Mouse (Mus musculus): Measurements from ENCODE around the gene Gm37240. TPM values are rescaled to one million over a fixed set of nuclear protein-coding genes. Genes with fewer than 3 reads are reported as not detected.

Gm37240 gene
- polyA plus RNA-seq, 1 experiment from 2014 or later: 10.8 TPM

- in situ Hi-C loops (cut with MboI; ENCODE audit: low pct_unique_long_range_greater_than_20kb): no loop called here
- DNase-seq (ENCODE audit: low read depth, low spot score) (no peak), ATAC-seq (no peak)
- CTCF ChIA-PET: interaction anchor here (1.0 to 2.8 kb wide), 2 partner anchors 9 to 13 kb away, joined by 4 to 8 read pairs; no protein-coding TSS in a partner anchor
- TF ChIP-seq CTCF (IDR thresholded peaks at IDR 0.05): no peak
- POLR2A ChIA-PET: interaction anchor here (0.7 kb wide), 1 partner anchor 60 kb away, joined by 4 read pairs; no protein-coding TSS in a partner anchor
- H3K27me3 ChIP-seq: no peaks in the 10 kb centered on the region
These were observed 1389.6 kb downstream of the Gm37240 start for GRCm38 (mm10) chr3:84497718-84498117.

- ATAC-seq (no peak), DNase-seq (ENCODE audit: low read depth, low spot score) (no peak)
- TF ChIP-seq CTCF (IDR thresholded peaks at IDR 0.05): no peak
- in situ Hi-C loops (cut with MboI; ENCODE audit: low pct_unique_long_range_greater_than_20kb): no loop called here
- no peaks in the 10 kb centered on the region for H3K27me3 ChIP-seq
- ChIA-PET POLR2A (no interaction called here), CTCF (interaction anchor here (1.2 to 4.3 kb wide), 5 partner anchors 10 to 50 kb away, joined by 3 to 18 read pairs (median 3); partner anchors contain the start of gene Fhdc1)
These were observed 1394.7 kb downstream of the Gm37240 start for GRCm38 (mm10) chr3:84492657-84493056.

GRCm38 (mm10) chr3:84492148-84492547 lies 1395.2 kb downstream of the Gm37240 start:
- POLR2A ChIA-PET: no interaction called here
- no peak for DNase-seq (ENCODE audit: low read depth, low spot score)
- CTCF ChIA-PET: interaction anchor here (1.2 to 4.3 kb wide), 4 partner anchors 9 to 51 kb away, joined by 3 to 18 read pairs (median 4); partner anchors contain the start of gene Fhdc1
- no peaks in the 10 kb centered on the region for H3K27me3 ChIP-seq
- in situ Hi-C loops (cut with MboI; ENCODE audit: low pct_unique_long_range_greater_than_20kb): no loop called here
- ATAC-seq: no peak
- no peak for TF ChIP-seq CTCF (IDR thresholded peaks at IDR 0.05)

GRCm38 (mm10) chr3:84488716-84489115 lies 1398.6 kb downstream of the Gm37240 start:
- in situ Hi-C loops (cut with MboI; ENCODE audit: low pct_unique_long_range_greater_than_20kb): loop anchor here (10.0 kb wide), 1 partner anchor 144 kb away; no protein-coding TSS in a partner anchor
- DNase-seq (ENCODE audit: low read depth, low spot score): no peak
- TF ChIP-seq CTCF (IDR thresholded peaks at IDR 0.05): no peak
- CTCF ChIA-PET: interaction anchor here (0.8 to 4.7 kb wide), 7 partner anchors 9 to 175 kb away, joined by 3 to 31 read pairs (median 3); partner anchors contain the start of gene Fhdc1
- POLR2A ChIA-PET: interaction anchor here (0.5 kb wide), 1 partner anchor 113 kb away, joined by 3 read pairs; no protein-coding TSS in a partner anchor
- no peaks in the 10 kb centered on the region for H3K27me3 ChIP-seq
- ATAC-seq: no peak

- no peaks in the 10 kb centered on the region for H3K27me3 ChIP-seq
- ChIA-PET POLR2A (no interaction called here), CTCF (interaction anchor here (1.4 to 4.7 kb wide), 4 partner anchors 21 to 170 kb away, joined by 5 to 31 read pairs (median 6); no protein-coding TSS in a partner anchor)
- in situ Hi-C loops (cut with MboI; ENCODE audit: low pct_unique_long_range_greater_than_20kb): loop anchor here (5.0 to 10.0 kb wide), 2 partner anchors 140 to 168 kb away; no protein-coding TSS in a partner anchor
- DNase-seq (ENCODE audit: low read depth, low spot score) (no peak), ATAC-seq (no peak)
- no peak for TF ChIP-seq CTCF (IDR thresholded peaks at IDR 0.05)
These were observed 1402.4 kb downstream of the Gm37240 start for GRCm38 (mm10) chr3:84484891-84485290.

GRCm38 (mm10) chr3:84484333-84484732 lies 1403.0 kb downstream of the Gm37240 start:
- ChIA-PET CTCF (interaction anchor here (1.4 to 4.7 kb wide), 3 partner anchors 22 to 129 kb away, joined by 5 to 31 read pairs (median 7); no protein-coding TSS in a partner anchor), POLR2A (no interaction called here)
- no peak for TF ChIP-seq CTCF (IDR thresholded peaks at IDR 0.05)
- no peaks in the 10 kb centered on the region for H3K27me3 ChIP-seq
- ATAC-seq (no peak), DNase-seq (ENCODE audit: low read depth, low spot score) (no peak)
- in situ Hi-C loops (cut with MboI; ENCODE audit: low pct_unique_long_range_greater_than_20kb): loop anchor here (5.0 to 10.0 kb wide), 2 partner anchors 140 to 167 kb away; no protein-coding TSS in a partner anchor

DNA sequence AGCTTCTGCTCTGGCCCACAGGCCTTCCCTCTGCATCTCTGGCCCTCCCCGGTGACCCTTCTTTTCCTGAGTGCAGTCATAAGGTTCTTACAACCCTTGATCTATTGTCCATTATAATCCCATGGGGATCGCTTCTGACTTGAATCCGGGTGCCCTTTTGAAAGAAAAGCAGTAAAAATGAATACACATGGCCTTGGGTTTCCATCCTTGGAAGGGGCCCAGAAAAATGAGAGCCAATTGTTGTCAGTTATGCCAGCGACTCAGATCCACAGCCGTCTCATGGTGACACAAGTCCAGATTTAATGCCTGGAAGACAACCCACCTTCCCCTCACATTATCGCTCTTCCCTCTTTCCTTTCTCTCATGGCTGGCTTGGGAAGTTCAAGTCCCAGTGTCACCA lies 1405.2 kb downstream of the Gm37240 start:
- TF ChIP-seq CTCF (IDR thresholded peaks at IDR 0.05): no peak
- no peak for DNase-seq (ENCODE audit: low read depth, low spot score)
- in situ Hi-C loops (cut with MboI; ENCODE audit: low pct_unique_long_range_greater_than_20kb): loop anchor here (5.0 to 10.0 kb wide), 2 partner anchors 137 to 165 kb away; no protein-coding TSS in a partner anchor
- no peaks in the 10 kb centered on the region for H3K27me3 ChIP-seq
- CTCF ChIA-PET: interaction anchor here (1.0 to 1.8 kb wide), 3 partner anchors 11 to 140 kb away, joined by 3 to 5 read pairs (median 3); no protein-coding TSS in a partner anchor
- ATAC-seq: no peak
- POLR2A ChIA-PET: no interaction called here

DNA sequence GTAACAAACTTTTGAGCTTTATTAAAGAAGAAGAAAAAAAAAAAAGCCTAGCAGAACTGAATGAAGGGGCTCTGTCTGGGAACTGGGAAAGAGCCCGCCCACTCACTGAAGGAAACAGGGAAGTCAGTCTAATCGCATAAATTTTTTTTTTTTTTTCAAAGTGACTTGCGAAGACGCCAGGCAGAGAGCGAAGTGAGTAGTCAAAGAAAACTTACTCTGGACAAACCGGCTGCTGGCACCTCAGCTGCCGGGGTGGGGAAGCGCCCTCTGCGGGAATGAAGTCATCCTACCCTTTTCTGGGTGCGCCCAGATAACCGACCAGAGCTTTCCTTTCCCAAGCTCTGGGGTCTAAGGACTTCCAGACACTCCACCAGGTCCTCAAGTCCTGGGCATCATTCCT lies 1406.2 kb downstream of the Gm37240 start:
- no peak for DNase-seq (ENCODE audit: low read depth, low spot score)
- ChIA-PET CTCF (interaction anchor here (0.7 to 3.6 kb wide), 17 partner anchors 10 to 166 kb away, joined by 3 to 26 read pairs (median 4); no protein-coding TSS in a partner anchor), POLR2A (interaction anchor here (0.6 to 2.3 kb wide), 12 partner anchors 10 to 192 kb away, joined by 3 to 8 read pairs (median 4); no protein-coding TSS in a partner anchor)
- no peak for TF ChIP-seq CTCF (IDR thresholded peaks at IDR 0.05)
- in situ Hi-C loops (cut with MboI; ENCODE audit: low pct_unique_long_range_greater_than_20kb): loop anchor here (5.0 to 10.0 kb wide), 2 partner anchors 136 to 164 kb away; no protein-coding TSS in a partner anchor
- H3K27me3 ChIP-seq: no peaks in the 10 kb centered on the region
- no peak for ATAC-seq

- in situ Hi-C loops (cut with MboI; ENCODE audit: low pct_unique_long_range_greater_than_20kb): loop anchor here (5.0 to 10.0 kb wide), 2 partner anchors 135 to 163 kb away; no protein-coding TSS in a partner anchor
- CTCF ChIA-PET: interaction anchor here (0.7 to 3.6 kb wide), 19 partner anchors 10 to 166 kb away, joined by 3 to 26 read pairs (median 4); no protein-coding TSS in a partner anchor
- ATAC-seq: peak; percentile 66
- TF ChIP-seq CTCF (IDR thresholded peaks at IDR 0.05): no peak
- POLR2A ChIA-PET: interaction anchor here (0.6 to 2.3 kb wide), 14 partner anchors 18 to 166 kb away, joined by 3 to 8 read pairs (median 3); no protein-coding TSS in a partner anchor
- DNase-seq (ENCODE audit: low read depth, low spot score): no peak
- no peaks in the 10 kb centered on the region for H3K27me3 ChIP-seq
These were observed 1407.1 kb downstream of the Gm37240 start, which contains the start of gene Fhdc1 for GRCm38 (mm10) chr3:84480006-84480897. Gene Fhdc1 (minus strand): TSS chr3:84480429.

Measured in Patski (cell line).